Mouse (Mus musculus) bone marrow, adult 2 months (tissue): ENCODE data around the gene Hsd17b1. TPM values are rescaled to one million over a fixed set of nuclear protein-coding genes. Genes with fewer than 3 reads are reported as not detected.
A peak's percentile ranks its signal among the peaks of the same experiment; 100 is the strongest.

Source experiments
- H3K27ac ChIP-seq: fragments of 200-500 bp; 2 replicates; pipeline ENCODE4 v1.5.1; 2012; ENCODE audit warnings: low read depth, mild to moderate bottlenecking, control low read depth, inconsistent platforms, low read length; ENCODE audit not compliant: control insufficient read depth, poor library complexity, insufficient read depth
- H3K4me1 ChIP-seq: fragments of 200-500 bp; 2 replicates; pipeline ENCODE4 v1.6.1; 2011; ENCODE audit warnings: low read length; ENCODE audit not compliant: control insufficient read depth, insufficient read depth
- H3K4me3 ChIP-seq: fragments of 200-500 bp; replicated peaks from 2 replicates; pipeline ENCODE3; 2011; ENCODE audit warnings: mild to moderate bottlenecking, low read depth, low read length, control low read depth; ENCODE audit not compliant: control insufficient read depth
- CTCF ChIP-seq: fragments of 200-500 bp; IDR thresholded peaks from 2 replicates; pipeline ENCODE4 v1.5.1; 2011; ENCODE audit warnings: low read length, control low read depth; ENCODE audit not compliant: control insufficient read depth, insufficient read depth
- POLR2A ChIP-seq: fragments of 200-500 bp; IDR thresholded peaks from 2 replicates; pipeline ENCODE4 v1.6.1; 2011; ENCODE audit warnings: low read depth, mild to moderate bottlenecking, control low read depth, low read length, borderline replicate concordance; ENCODE audit not compliant: control insufficient read depth
- WGBS: fragments of 180-500 bp; shearing (Covaris S2); methylation state at CpG from one replicate; pipeline ENCODE4 v1.1.7; 2018; 5-methylcytosine and 5-hydroxymethylcytosine counted together
- polyA plus RNA-seq: library from polyadenylated mRNA; stranded (reverse); fragments of >200 nt; gene quantifications from 2 replicates; pipeline ENCODE4 v1.2.4, GENCODE M21; 2011; ENCODE audit warnings: low replicate concordance; ENCODE audit not compliant: missing spikeins, insufficient read depth, insufficient read length

Gene Hsd17b1
- polyA plus RNA-seq, 1 experiment = 2.3 TPM

GRCm38 (mm10) chr11:101062971-101063675 lies 15.1 kb upstream of the Hsd17b1 start:
- peaks cover 15% of the 10 kb centered on the region for H3K4me1 ChIP-seq
- TF ChIP-seq POLR2A = no peak
- TF ChIP-seq CTCF = no peak
- 42% methylated on average over 14 of the region's 14 CpGs for WGBS
- H3K4me3 ChIP-seq = peak overlapping the region; percentile 8
- peak overlapping the region; percentile 96 for H3K27ac ChIP-seq

DNA sequence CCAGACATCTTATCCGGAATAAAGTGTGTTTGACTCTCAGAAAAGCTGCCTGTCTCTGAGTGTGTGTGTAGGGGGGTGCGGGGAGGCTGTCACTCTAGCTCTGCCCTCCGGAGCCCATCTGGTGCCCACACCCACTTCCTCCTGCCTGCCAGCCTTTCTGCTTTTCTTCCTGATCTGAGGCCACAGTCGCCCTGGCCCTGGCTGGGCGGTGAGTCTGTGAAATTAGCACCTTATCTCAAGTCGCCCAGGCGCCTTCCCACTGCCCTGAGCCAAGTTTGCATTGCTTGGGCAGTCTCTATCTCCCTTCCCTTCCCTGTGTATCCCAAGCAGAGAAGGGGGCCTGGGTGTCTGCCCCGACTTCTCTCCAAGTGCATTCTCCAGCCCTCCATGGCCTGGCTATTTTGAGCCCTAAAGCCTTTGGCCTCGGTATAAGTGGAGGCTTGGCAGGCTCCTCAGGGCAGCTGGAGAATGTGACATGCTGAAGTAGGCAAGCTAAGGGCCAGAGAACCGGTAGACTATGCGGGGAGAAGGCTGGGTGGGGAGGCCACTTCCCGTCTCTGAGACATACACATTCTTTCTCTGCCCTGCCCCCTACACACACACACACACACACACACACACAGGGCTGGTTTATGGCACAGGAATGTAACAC lies 14.4 kb upstream of the Hsd17b1 start:
- peaks cover 15% of the 10 kb centered on the region for H3K4me1 ChIP-seq
- WGBS = 0% methylated on average over 12 of the region's 12 CpGs

GRCm38 (mm10) chr11:101064462-101064861 lies 13.7 kb upstream of the Hsd17b1 start:
- no peak for TF ChIP-seq POLR2A
- TF ChIP-seq CTCF = no peak
- 70% methylated on average over 4 of the region's 4 CpGs for WGBS
- H3K4me1 ChIP-seq = peaks cover 15% of the 10 kb centered on the region
- H3K27ac ChIP-seq = peak overlapping the region; percentile 96
- no peak overlapping the region for H3K4me3 ChIP-seq

More for the DNA sequence above, 14.4 kb upstream of the Hsd17b1 start:
- H3K4me3 ChIP-seq = peak overlapping the region; percentile 8
- peak; percentile 75; the same call in 1 of the 2 replicates for TF ChIP-seq POLR2A
- TF ChIP-seq CTCF = no peak
- H3K27ac ChIP-seq = peak overlapping the region; percentile 96

GRCm38 (mm10) chr11:101065002-101065401 lies 13.2 kb upstream of the Hsd17b1 start:
- TF ChIP-seq POLR2A (no peak), CTCF (no peak)
- WGBS = 74% methylated on average over 9 of the region's 9 CpGs
- Histone ChIP-seq H3K4me1 (peaks cover 15% of the 10 kb centered on the region), H3K27ac (no peak overlapping the region), H3K4me3 (no peak overlapping the region)

- 26% methylated on average over 18 of the region's 18 CpGs for WGBS
- TF ChIP-seq CTCF (peak; percentile 98), POLR2A (no peak)
- Histone ChIP-seq H3K4me3 (no peak overlapping the region), H3K4me1 (peaks cover 15% of the 10 kb centered on the region), H3K27ac (no peak overlapping the region)
Observed at GRCm38 (mm10) chr11:101066549-101067412, 11.4 kb upstream of the Hsd17b1 start.

- WGBS = 4% methylated on average over 35 of the region's 35 CpGs
- Histone ChIP-seq H3K27ac (peak within 1 kb of the TSS; percentile 65), H3K4me3 (peak within 1 kb of the TSS; percentile 92), H3K4me1 (no peaks in the 10 kb centered on the region)
- TF ChIP-seq CTCF (no peak), POLR2A (peak; percentile 58; the same call in 1 of the 2 replicates)
Observed at GRCm38 (mm10) chr11:101069391-101070188, 8.6 kb upstream of the Hsd17b1 start, which contains the start of gene Naglu. Gene Naglu (plus strand): TSS chr11:101070012.

- under 1% methylated on average over 36 of the region's 36 CpGs for WGBS
- 0 out of 2 replicates have a peak, but pooled peaks have one; percentile 4 for TF ChIP-seq CTCF
- TF ChIP-seq POLR2A = peak; percentile 12; the same call in 1 of the 2 replicates
- no peaks in the 10 kb centered on the region for H3K4me1 ChIP-seq
- H3K27ac ChIP-seq = peak overlapping the region; percentile 65; the same call in 1 of the 2 replicates
- peak overlapping the region; percentile 92 for H3K4me3 ChIP-seq
Observed at GRCm38 (mm10) chr11:101070189-101070527, 8.1 kb upstream of the Hsd17b1 start.
